Mouse (Mus musculus): ENCODE results near the gene Pcdh17. TPM values are rescaled to one million over a fixed set of nuclear protein-coding genes. Genes with fewer than 3 reads are reported as not detected.

The Pcdh17 gene
- polyA plus RNA-seq (2014; fragmentation: Nextera tagmentation; extraction: Ambion mirVana), result 7.9 and 8.3 TPM in 2 replicates

- peak within 1 kb of the TSS; percentile 39 for H3K9ac ChIP-seq (ENCODE audit: low read length)
- under 1% methylated on average over 31 of the region's 31 CpGs for WGBS
- H3K4me2 ChIP-seq (ENCODE audit: low read length), result peak within 1 kb of the TSS; percentile 86
- peaks cover 11% of the 10 kb centered on the region for H3K4me1 ChIP-seq (replicated peaks; ENCODE audit: control insufficient read depth, insufficient read depth, low read length)
- no peaks in the 10 kb centered on the region for H3K9me3 ChIP-seq (ENCODE audit: control insufficient read depth, low read length)
- peak within 1 kb of the TSS; percentile 52 for H3K4me3 ChIP-seq (ENCODE audit: low read depth, low read length)
- H3K27ac ChIP-seq (ENCODE audit: low read depth), result peak within 1 kb of the TSS; percentile 70
- H3K27me3 ChIP-seq (replicated peaks; ENCODE audit: control insufficient read depth, insufficient read depth, low read length), result peaks cover 53% of the 10 kb centered on the region
- ATAC-seq (replicated peaks; ENCODE audit: low FRiP score, low TSS enrichment, low read depth) (peak; percentile 94), DNase-seq (ENCODE audit: low spot score) (peak; percentile 93)
- H3K36me3 ChIP-seq (ENCODE audit: control insufficient read depth, insufficient read depth, low read length), result no peaks in the 10 kb centered on the region
Measured at GRCm38 (mm10) chr14:84443288-84443686, at the start of gene Pcdh17. Pcdh17 (plus strand) TSS chr14:84443563.

- Histone ChIP-seq H3K4me3 (ENCODE audit: low read depth, low read length) (no peak overlapping the region), H3K9ac (ENCODE audit: low read length) (no peak overlapping the region), H3K4me2 (ENCODE audit: low read length) (no peak overlapping the region), H3K4me1 (replicated peaks; ENCODE audit: control insufficient read depth, insufficient read depth, low read length) (no peaks in the 10 kb centered on the region), H3K36me3 (ENCODE audit: control insufficient read depth, insufficient read depth, low read length) (no peaks in the 10 kb centered on the region), H3K9me3 (ENCODE audit: control insufficient read depth, low read length) (no peaks in the 10 kb centered on the region), H3K27me3 (replicated peaks; ENCODE audit: control insufficient read depth, insufficient read depth, low read length) (no peaks in the 10 kb centered on the region), H3K27ac (ENCODE audit: low read depth) (no peak overlapping the region)
- ATAC-seq (replicated peaks; ENCODE audit: low FRiP score, low TSS enrichment, low read depth), result no peak
- 49% methylated on average over 1 of the region's 1 CpGs for WGBS
- no peak for DNase-seq (ENCODE audit: low spot score)
Measured at GRCm38 (mm10) chr14:84397137-84397536, 46.2 kb upstream of the Pcdh17 start.

- WGBS, result 70% methylated on average over 2 of the region's 2 CpGs
- no peak overlapping the region for H3K27ac ChIP-seq (ENCODE audit: low read depth)
Measured at GRCm38 (mm10) chr14:84424736-84425135, 18.6 kb upstream of the Pcdh17 start.

GRCm38 (mm10) chr14:84426616-84427015, 16.7 kb upstream of the Pcdh17 start:
- Histone ChIP-seq H3K36me3 (ENCODE audit: control insufficient read depth, insufficient read depth, low read length) (no peaks in the 10 kb centered on the region), H3K27ac (ENCODE audit: low read depth) (no peak overlapping the region), H3K9me3 (ENCODE audit: control insufficient read depth, low read length) (no peaks in the 10 kb centered on the region), H3K27me3 (replicated peaks; ENCODE audit: control insufficient read depth, insufficient read depth, low read length) (no peaks in the 10 kb centered on the region), H3K4me2 (ENCODE audit: low read length) (no peak overlapping the region), H3K4me3 (ENCODE audit: low read depth, low read length) (no peak overlapping the region), H3K4me1 (replicated peaks; ENCODE audit: control insufficient read depth, insufficient read depth, low read length) (no peaks in the 10 kb centered on the region), H3K9ac (ENCODE audit: low read length) (no peak overlapping the region)
- ATAC-seq (replicated peaks; ENCODE audit: low FRiP score, low TSS enrichment, low read depth), result no peak
- DNase-seq (ENCODE audit: low spot score), result no peak

More at GRCm38 (mm10) chr14:84424736-84425135, 18.6 kb upstream of the Pcdh17 start:
- no peaks in the 10 kb centered on the region for H3K4me1 ChIP-seq (replicated peaks; ENCODE audit: control insufficient read depth, insufficient read depth, low read length)
- H3K9me3 ChIP-seq (ENCODE audit: control insufficient read depth, low read length), result no peaks in the 10 kb centered on the region
- no peak overlapping the region for H3K4me2 ChIP-seq (ENCODE audit: low read length)
- DNase-seq (ENCODE audit: low spot score), result no peak
- H3K36me3 ChIP-seq (ENCODE audit: control insufficient read depth, insufficient read depth, low read length), result no peaks in the 10 kb centered on the region
- H3K9ac ChIP-seq (ENCODE audit: low read length), result no peak overlapping the region
- H3K4me3 ChIP-seq (ENCODE audit: low read depth, low read length), result no peak overlapping the region
- no peak for ATAC-seq (replicated peaks; ENCODE audit: low FRiP score, low TSS enrichment, low read depth)
- H3K27me3 ChIP-seq (replicated peaks; ENCODE audit: control insufficient read depth, insufficient read depth, low read length), result no peaks in the 10 kb centered on the region

- Histone ChIP-seq H3K4me3 (ENCODE audit: low read depth, low read length) (no peak overlapping the region), H3K4me2 (ENCODE audit: low read length) (no peak overlapping the region), H3K9ac (ENCODE audit: low read length) (no peak overlapping the region), H3K27me3 (replicated peaks; ENCODE audit: control insufficient read depth, insufficient read depth, low read length) (peaks cover 12% of the 10 kb centered on the region; the same call in 1 of the 2 replicates), H3K4me1 (replicated peaks; ENCODE audit: control insufficient read depth, insufficient read depth, low read length) (no peaks in the 10 kb centered on the region), H3K9me3 (ENCODE audit: control insufficient read depth, low read length) (no peaks in the 10 kb centered on the region), H3K36me3 (ENCODE audit: control insufficient read depth, insufficient read depth, low read length) (no peaks in the 10 kb centered on the region), H3K27ac (ENCODE audit: low read depth) (no peak overlapping the region)
- ATAC-seq (replicated peaks; ENCODE audit: low FRiP score, low TSS enrichment, low read depth) (no peak), DNase-seq (ENCODE audit: low spot score) (no peak)
- WGBS, result 32% methylated on average over 11 of the region's 11 CpGs
Measured at GRCm38 (mm10) chr14:84438066-84438770, 5.1 kb upstream of the Pcdh17 start.

GRCm38 (mm10) chr14:84440903-84441302, 2.5 kb upstream of the Pcdh17 start:
- 16% methylated on average over 2 of the region's 2 CpGs for WGBS
- Histone ChIP-seq H3K4me3 (ENCODE audit: low read depth, low read length) (no peak overlapping the region), H3K36me3 (ENCODE audit: control insufficient read depth, insufficient read depth, low read length) (no peaks in the 10 kb centered on the region), H3K9ac (ENCODE audit: low read length) (no peak overlapping the region), H3K4me2 (ENCODE audit: low read length) (no peak overlapping the region), H3K4me1 (replicated peaks; ENCODE audit: control insufficient read depth, insufficient read depth, low read length) (0 out of 2 replicates have a peak, but pooled peaks cover 5% of the 10 kb centered on the region), H3K27ac (ENCODE audit: low read depth) (no peak overlapping the region), H3K27me3 (replicated peaks; ENCODE audit: control insufficient read depth, insufficient read depth, low read length) (peaks cover 29% of the 10 kb centered on the region), H3K9me3 (ENCODE audit: control insufficient read depth, low read length) (no peaks in the 10 kb centered on the region)
- ATAC-seq (replicated peaks; ENCODE audit: low FRiP score, low TSS enrichment, low read depth), result no peak
- peak; percentile 65 for DNase-seq (ENCODE audit: low spot score)

- H3K9me3 ChIP-seq (ENCODE audit: control insufficient read depth, low read length), result no peaks in the 10 kb centered on the region
- peaks cover 47% of the 10 kb centered on the region for H3K27me3 ChIP-seq (replicated peaks; ENCODE audit: control insufficient read depth, insufficient read depth, low read length)
- peak; percentile 77 for DNase-seq (ENCODE audit: low spot score)
- ATAC-seq (replicated peaks; ENCODE audit: low FRiP score, low TSS enrichment, low read depth), result peak; percentile 33
- H3K4me1 ChIP-seq (replicated peaks; ENCODE audit: control insufficient read depth, insufficient read depth, low read length), result peaks cover 11% of the 10 kb centered on the region
- peak overlapping the region; percentile 52 for H3K4me3 ChIP-seq (ENCODE audit: low read depth, low read length)
- no peaks in the 10 kb centered on the region for H3K36me3 ChIP-seq (ENCODE audit: control insufficient read depth, insufficient read depth, low read length)
- H3K4me2 ChIP-seq (ENCODE audit: low read length), result peak overlapping the region; percentile 86
- under 1% methylated on average over 29 of the region's 30 CpGs for WGBS
- peak overlapping the region; percentile 39 for H3K9ac ChIP-seq (ENCODE audit: low read length)
- peak overlapping the region; percentile 70 for H3K27ac ChIP-seq (ENCODE audit: low read depth)
Measured at GRCm38 (mm10) chr14:84442528-84443287, 655 bp upstream of the Pcdh17 start.

GRCm38 (mm10) chr14:84443761-84444160, 398 bp downstream of the Pcdh17 start:
- WGBS, result 1% methylated on average over 13 of the region's 13 CpGs
- Histone ChIP-seq H3K9me3 (ENCODE audit: control insufficient read depth, low read length) (no peaks in the 10 kb centered on the region), H3K4me1 (replicated peaks; ENCODE audit: control insufficient read depth, insufficient read depth, low read length) (peaks cover 11% of the 10 kb centered on the region), H3K27me3 (replicated peaks; ENCODE audit: control insufficient read depth, insufficient read depth, low read length) (peaks cover 57% of the 10 kb centered on the region), H3K4me3 (ENCODE audit: low read depth, low read length) (peak overlapping the region; percentile 52), H3K27ac (ENCODE audit: low read depth) (no peak overlapping the region), H3K36me3 (ENCODE audit: control insufficient read depth, insufficient read depth, low read length) (no peaks in the 10 kb centered on the region), H3K9ac (ENCODE audit: low read length) (peak overlapping the region; percentile 39), H3K4me2 (ENCODE audit: low read length) (peak overlapping the region; percentile 86)
- ATAC-seq (replicated peaks; ENCODE audit: low FRiP score, low TSS enrichment, low read depth), result no peak; the same call in 1 of the 2 replicates
- peak; percentile 58 for DNase-seq (ENCODE audit: low spot score)

All from intestine, embryonic 14.5 days (tissue).